Mouse (Mus musculus) ES-Bruce4 (cell line): ENCODE measurements around the gene Sox5.

Experiments
- CTCF ChIP-seq: IDR thresholded peaks from one replicate; pipeline ENCODE4 v1.8.1; 2011; ENCODE audit warnings: low read depth, low read length
- EP300 ChIP-seq: IDR thresholded peaks from 2 replicates; pipeline ENCODE4 v1.6.1; 2011; ENCODE audit warnings: low read depth, low read length; ENCODE audit not compliant: insufficient read depth
- POLR2A ChIP-seq: IDR thresholded peaks from one replicate; pipeline ENCODE4 v1.8.1; 2011; ENCODE audit warnings: low read length; ENCODE audit not compliant: insufficient read depth

DNA sequence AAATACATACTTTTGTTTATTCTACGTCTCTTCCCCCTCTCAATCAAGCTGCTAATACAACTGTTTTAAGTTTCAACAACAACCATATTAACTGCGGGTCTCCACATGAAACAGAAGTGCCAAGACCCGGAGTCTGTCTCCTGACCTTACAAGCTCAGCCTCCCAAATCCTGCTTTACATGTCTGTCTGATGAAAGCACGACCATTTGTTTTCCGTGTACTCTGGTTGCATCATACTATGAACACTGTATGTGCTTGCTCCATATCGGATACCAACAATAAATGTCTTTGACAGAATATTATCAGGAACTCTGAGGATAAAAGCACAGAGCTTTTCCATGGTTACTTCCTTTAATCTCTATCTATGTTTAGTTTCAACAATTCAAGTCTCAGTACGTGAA, 516.8 kb downstream of the Sox5 start:
- TF ChIP-seq CTCF, result no peak
- no peak for TF ChIP-seq POLR2A
- TF ChIP-seq EP300, result no peak
